Mouse (Mus musculus) thymus, postnatal 10 days (tissue): ENCODE measurements at regions not wholly inside any gene's neighbourhood (a gene's known extent, or its start where the extent isn't known, plus 50 kb on each side); places are given as distances from the start of the nearest gene placed in this dataset.

Experiments
- DNase-seq, 2 experiments: peaks; one replicate each; pipeline ENCODE4 v3.0.0; 2021; ENCODE audit warnings: low spot score in 2 of 2

GRCm38 (mm10) chr9:63043304-63043703, 55.6 kb upstream of the Pias1 start:
- DNase-seq, result no peak

GRCm38 (mm10) chr9:63038031-63038430, 50.3 kb upstream of the Pias1 start:
- no peak for DNase-seq
